Mouse (Mus musculus) brain, adult 2 months (tissue): ENCODE data around the gene Med19.
"Not testable (repeated sequence)": the region's sequence is repeated elsewhere in the genome, so short reads cannot be mapped to it uniquely, and the experiment has no call there.

Experiments used
- DNase-seq: peaks from one replicate; pipeline ENCODE4 v3.0.0; 2011; ENCODE audit warnings: low read depth, low spot score

The Med19 gene

DNA sequence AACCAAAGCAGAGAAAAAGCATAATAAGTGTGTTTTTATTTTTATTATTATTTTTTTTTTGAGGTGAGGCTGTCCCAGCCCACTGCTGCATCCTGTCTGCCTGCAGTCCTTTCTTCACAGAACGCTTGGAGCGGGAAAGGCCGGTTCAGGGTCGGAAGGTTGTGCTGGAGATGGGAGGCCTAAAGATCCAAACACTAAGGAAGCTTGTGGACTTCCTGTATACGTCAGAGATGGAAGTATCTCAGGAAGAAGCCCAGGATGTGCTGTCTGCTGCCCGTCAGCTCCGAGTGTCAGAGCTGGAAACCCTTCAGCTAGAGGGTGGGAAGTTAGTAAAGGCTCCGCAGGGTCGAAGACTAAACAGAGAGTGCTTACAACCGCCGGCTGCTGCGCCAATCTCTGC lies 12.1 kb upstream of the Med19 start:
- DNase-seq = no peak

GRCm38 (mm10) chr2:84669828-84670568 lies 8.2 kb upstream of the Med19 start:
- peak; percentile 51 for DNase-seq

GRCm38 (mm10) chr2:84670569-84670933 lies 7.7 kb upstream of the Med19 start, which contains the start of gene Selenoh:
Gene Selenoh (minus strand): TSS chr2:84670770.
- DNase-seq = peak; percentile 96

DNA sequence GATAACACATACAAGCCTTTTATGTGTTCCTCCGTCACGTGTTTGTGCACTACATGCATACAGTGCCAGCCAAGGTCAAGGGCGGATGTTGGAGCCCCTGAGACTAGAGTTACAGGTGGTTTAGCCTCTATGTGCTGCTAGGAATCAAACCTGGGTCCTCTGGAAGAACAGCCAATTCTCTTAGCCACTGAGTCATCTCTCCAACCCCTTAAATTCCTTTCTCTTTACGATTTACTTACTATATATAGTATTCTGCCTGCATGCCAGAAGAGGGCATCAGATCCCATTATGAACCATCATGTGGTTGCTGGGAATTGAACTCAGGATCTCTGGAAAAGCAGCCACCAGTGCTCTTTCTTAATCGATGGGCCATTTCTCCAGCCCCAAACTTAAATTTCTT lies 6.7 kb upstream of the Med19 start:
- not testable (repeated sequence) for DNase-seq

DNA sequence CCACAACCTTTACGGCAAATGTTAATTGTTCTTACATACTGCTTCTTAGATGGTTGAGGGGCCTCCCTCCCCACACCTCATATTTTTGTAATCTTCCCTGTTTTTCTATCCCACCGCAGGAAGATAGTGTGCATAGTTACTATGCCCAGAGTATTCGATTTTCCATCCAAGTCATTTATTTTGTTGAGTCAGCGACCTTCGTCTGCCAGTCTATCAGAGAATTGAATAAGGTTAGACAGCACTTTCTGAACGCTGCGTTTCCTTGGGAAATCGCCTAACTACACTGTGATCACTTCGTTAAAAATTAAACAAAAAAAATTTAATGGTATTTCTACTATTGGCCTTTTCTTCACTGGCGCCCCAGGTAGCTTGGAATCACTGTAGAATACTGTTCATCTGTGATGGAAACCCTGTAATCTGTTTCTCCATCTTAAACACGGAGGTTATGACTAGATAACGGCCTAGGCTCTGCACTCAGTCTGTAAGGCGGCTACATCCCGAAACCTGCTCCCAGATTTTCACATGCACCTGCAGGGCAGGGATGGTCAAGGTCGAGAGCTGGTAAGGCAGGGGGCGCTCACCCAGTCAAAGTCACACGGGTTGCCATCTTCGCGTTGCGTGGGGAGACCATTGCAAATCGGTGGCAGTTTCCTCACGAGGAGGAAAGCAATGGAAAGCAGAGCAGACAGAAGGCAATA lies 783 bp upstream of the Med19 start:
- peak; percentile 77 for DNase-seq

DNA sequence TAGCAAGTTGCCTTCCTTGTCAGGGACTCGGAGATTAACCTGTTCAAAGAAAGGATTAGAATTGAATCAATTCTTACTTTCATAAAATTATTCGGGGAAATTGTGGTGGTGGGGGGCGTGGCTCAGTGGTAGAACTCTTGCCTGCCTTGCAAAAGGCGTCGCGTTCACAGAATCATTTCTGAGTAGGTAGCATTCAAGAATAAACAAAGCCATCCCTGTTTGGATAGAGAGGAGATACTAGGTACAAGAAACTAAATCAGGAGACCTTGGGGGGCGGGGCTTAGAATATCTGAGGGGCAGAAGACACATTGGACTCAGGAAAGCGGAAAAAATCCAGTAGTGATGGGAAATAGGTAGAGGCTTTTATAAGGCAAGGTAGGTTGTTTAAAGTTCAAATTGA lies 814 bp downstream of the Med19 start, which contains the start of gene Tmx2:
Gene Tmx2 (minus strand): TSS at position 125 of the 400 bp plus-strand sequence.
- DNase-seq = no peak

DNA sequence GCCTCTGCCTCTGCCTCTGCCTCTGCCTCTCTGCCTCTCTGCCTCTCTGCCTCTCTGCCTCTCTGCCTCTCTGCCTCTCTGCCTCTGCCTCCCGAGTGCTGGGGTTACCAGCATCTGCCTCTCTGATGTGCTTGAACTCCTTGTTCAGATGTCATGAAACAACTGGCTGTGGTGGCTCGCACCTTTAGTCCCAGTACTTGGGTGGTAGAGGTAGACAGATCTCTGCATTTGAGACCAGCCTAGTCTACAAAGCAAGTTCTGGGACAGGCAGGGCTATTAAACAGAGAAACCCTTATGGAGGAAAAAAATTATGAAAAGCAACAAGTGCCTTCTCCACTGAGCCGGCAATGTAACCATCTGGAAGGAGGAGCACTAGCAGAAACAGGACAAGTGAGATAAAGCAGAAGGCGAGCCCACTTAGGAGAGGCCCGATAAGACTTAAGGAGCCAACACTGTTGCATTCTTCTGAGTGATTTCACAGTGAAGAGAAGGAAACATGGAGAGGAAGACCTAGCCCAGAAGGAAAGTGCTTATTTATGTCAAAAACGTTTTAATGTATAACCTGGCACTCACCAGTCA lies 4.5 kb downstream of the Med19 start:
- DNase-seq = no peak

DNA sequence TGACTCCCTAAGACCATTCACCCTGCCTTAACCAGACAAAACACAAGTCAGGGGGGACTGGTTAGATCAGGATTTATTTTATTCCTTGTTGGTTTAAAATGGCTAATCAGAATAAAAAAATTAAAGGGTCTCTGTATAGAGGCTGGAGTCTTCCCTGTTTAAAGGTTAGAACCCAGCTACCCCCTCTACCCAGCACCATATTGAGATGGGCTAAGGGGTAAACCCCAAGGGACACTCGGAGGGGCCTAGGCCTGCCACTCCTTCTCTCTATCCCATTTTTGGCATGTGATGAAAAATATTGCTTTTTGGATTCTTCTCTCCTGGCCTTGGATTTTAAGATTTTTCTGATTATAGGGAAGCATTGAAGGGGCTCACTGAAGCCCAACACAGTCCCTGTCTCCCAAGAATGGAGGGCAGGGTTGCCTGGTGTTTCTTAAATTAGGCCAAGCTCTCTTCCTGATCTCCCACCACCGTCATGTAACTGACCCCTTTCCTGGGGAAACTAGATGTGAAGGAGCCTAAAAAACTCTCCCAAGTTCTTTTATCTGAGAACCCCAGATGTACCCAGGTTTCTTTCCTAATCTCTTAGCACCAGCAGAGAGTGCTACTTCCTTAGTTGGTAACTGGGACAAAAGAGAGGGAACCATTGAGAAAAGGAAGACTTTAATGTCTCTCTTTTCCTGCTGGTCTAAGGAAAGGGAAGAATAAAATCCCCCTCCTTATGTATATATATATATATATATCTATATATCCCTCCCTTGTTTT lies 10.1 kb downstream of the Med19 start:
- no peak for DNase-seq

- peak; percentile 47 for DNase-seq
Observed at GRCm38 (mm10) chr2:84690050-84690449, 11.8 kb downstream of the Med19 start.

DNA sequence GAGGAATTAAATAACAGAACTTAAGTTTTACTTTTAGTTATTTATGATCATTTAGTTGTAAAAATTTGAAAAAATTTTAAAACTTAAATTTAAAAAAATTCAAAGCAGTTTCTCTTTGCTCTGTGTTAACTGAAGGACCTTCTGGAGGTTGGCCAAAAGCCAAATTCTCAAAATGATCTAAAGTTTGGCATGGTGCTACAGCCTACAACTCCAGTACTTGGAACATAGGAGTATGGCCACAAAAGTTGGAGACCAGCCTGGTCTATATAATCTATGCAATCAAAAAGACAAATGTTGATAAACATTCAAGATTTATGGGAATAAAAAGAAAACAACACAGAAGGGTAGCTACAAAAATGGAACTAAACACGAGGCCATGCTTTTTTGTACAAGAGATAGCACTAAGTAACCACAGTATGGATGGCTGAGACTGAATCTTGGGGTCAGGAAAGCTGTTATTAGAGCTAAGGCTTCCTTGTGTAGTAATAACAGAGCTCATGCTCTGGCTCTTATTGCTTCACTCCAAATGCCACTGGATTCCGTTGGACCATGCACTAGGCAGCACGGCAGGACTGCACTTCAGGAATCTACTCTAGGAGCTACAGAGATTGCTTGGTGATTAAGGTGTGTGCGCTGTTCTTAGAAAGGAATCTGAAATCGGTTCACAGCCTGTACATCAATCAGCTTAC lies 16.9 kb downstream of the Med19 start:
- DNase-seq = no peak

GRCm38 (mm10) chr2:84703497-84703896 lies 25.3 kb downstream of the Med19 start:
- no peak for DNase-seq

DNA sequence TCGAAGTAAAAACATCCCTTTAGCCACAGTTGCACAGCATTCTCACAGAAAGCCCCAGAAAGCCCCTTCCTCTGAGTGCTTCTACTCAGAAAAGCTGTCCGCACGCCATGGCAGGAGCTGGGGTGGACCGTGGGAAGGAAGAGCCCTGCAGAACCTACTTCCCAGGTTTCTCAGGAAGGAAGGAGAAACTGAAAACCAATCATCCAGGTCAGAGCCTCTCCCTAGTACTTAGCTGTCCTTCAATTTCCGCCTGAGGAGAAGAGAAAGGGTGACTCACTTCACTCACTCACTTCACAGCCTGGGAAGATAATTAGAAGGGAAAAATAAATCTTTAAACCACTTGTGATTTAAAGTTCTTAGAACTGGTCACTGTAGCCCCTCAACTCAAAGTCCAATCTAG lies 26.1 kb downstream of the Med19 start:
- DNase-seq = no peak

DNA sequence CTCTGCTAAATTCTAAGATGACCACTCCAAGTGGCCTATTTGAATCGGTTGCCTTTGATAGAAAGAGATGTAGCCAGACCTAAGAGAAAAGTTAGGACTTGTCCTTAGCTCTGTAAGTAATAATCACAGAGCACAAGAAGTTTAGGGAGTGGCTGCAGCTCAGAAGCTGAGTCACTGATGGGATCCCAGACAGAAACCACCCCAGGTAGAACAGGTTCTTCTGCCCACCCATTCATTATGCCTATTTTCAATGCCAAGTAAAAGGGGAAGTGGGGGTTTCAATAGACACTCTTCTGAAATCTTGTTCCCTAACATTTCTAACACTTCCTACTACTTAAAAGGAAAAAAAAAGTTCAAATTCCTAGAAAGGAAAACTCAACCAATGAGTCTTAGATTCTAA lies 27.1 kb downstream of the Med19 start:
- no peak for DNase-seq

DNA sequence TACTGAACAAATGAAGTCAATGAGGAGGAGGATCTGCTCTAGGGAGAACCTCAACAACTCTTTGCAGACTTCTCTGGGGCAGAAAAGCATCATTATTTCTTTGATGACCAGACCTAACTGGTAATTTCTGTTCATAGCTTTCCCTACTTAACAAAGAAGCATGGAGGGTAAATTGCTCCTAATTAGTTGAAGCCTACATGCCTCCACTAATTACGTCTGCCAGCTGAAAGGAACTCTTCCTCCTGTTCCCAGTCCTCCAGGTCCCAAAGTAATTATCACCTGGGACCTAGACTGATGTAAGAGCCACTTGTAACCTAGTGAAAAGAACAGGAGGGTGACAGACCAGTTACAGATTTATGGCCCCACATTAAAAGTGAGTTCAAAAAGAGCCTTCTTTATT lies 29.3 kb downstream of the Med19 start:
- DNase-seq = peak; percentile 16

DNA sequence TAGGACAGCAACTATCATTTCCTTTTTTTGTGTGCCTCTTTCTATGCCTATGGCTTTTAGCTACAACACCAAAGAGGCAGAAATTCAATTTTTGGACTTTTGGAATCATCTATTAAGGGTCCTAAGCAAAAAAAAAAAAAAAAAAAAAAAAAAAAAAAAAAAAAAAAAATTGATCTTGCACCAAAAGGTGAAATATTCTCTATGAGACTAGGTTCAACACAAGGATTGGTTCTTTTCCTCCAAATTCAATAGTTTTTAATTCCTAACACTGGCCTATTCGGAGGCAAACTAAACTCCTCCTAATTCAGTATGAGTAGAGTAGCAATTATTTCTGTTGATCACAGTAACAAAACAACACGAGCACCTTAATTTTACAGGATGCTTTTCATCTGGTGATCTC lies 33.7 kb downstream of the Med19 start:
- no peak for DNase-seq

GRCm38 (mm10) chr2:84714422-84714810 lies 36.2 kb downstream of the Med19 start:
- DNase-seq = no peak

- peak; percentile 99 for DNase-seq
Observed at GRCm38 (mm10) chr2:84714811-84715561, 36.8 kb downstream of the Med19 start, which contains the start of gene Zdhhc5. Gene Zdhhc5 (minus strand): TSS chr2:84715180.

DNA sequence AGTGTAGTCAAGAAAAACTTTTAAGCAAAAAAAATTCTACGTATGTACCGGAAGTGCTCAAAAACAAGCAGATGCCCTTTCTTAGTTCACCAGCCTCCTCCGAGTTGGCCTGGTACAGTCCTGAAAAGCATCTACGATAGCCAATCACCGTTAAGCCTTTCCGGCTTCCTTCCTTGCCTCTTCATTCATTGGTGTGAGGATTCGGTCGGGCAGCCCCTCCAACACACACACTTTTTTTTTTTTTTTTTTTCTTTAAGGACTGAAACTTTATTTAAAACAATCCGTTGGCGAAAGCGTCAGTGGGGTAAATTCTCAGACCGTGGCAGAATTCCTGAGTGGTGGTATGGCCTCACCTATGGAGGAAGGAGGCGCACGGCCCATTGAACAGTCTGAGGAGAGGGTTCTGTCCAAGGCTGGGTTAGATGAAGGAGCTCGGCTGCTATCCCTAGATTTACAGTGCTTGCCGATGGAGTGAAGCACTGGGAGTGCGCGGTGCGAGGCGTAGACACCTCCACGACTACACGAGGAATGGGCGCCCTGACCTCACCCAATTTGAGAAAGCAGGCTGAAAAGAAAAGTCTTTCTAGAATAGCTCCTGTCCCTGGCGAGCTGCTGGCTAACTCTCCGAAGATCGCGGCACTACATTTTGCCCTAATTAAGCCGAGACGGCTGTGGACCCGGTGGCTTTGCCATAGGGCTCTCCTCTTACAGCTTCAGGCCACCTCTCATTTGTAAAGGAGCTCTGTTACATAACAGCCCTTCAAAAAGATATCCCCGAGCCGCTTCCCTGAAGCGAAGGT lies 37.6 kb downstream of the Med19 start:
- peak; percentile 100 for DNase-seq

- DNase-seq = no peak
Observed at GRCm38 (mm10) chr2:84716423-84717355, 38.5 kb downstream of the Med19 start.
